ENCODE assay signal across 19 mouse cellular contexts in genomic region chr9:103867433-103868209, GRCm38 (mm10).
A peak's percentile ranks its signal among the peaks of the same experiment; 100 is the strongest.
DNase-seq lines count a peak whose midpoint lies in the region; TF ChIP-seq lines count a peak whose summit lies in the region.
"Had no signal": no experiment of that assay in that cellular context is flagged by ENCODE, and none has a peak within 500 bp of the region (broad histone marks: within the 10 kb centered on the region; RNA-seq: fewer than 3 reads in every experiment).

No protein-coding gene starts in this region.

- no peak overlapping the region for H3K9ac ChIP-seq in heart, adult 2 months (ENCODE audit: low read depth, low read length)
- H3K9ac ChIP-seq: embryonic facial prominence, embryonic 15.5 days; liver, embryonic 13.5 days; lung, embryonic 15.5 days; midbrain, embryonic 12.5 days had no signal

- TF ChIP-seq EP300 in heart, adult 2 months (IDR thresholded peaks at IDR 0.05; ENCODE audit: insufficient read depth, low read depth, low read length) = no peak

- TF ChIP-seq POLR2A in heart, adult 2 months (IDR thresholded peaks at IDR 0.05; ENCODE audit: insufficient read depth, low read depth, low read length) = no peak

- no peak overlapping the region for H3K4me3 ChIP-seq in heart, adult 2 months
- H3K4me3 ChIP-seq: embryonic facial prominence, embryonic 15.5 days; liver, embryonic 13.5 days; lung, embryonic 15.5 days; midbrain, embryonic 12.5 days had no signal

- no peaks in the 10 kb centered on the region for H3K27me3 ChIP-seq in heart, adult 2 months (ENCODE audit: control insufficient read depth, insufficient read depth, low read length)
- H3K27me3 ChIP-seq: embryonic facial prominence, embryonic 15.5 days; liver, embryonic 13.5 days; lung, embryonic 15.5 days; midbrain, embryonic 12.5 days had no signal

- H3K36me3 ChIP-seq in heart, adult 2 months (ENCODE audit: control insufficient read depth, insufficient read depth, low read length) = no peaks in the 10 kb centered on the region
- H3K36me3 ChIP-seq: embryonic facial prominence, embryonic 15.5 days; liver, embryonic 13.5 days; lung, embryonic 15.5 days; midbrain, embryonic 12.5 days had no signal

- H3K79me2 ChIP-seq in heart, adult 2 months (replicated peaks; ENCODE audit: control insufficient read depth, insufficient read depth, low read length) = no peaks in the 10 kb centered on the region

- no peak for TF ChIP-seq CTCF in heart, adult 2 months (IDR thresholded peaks at IDR 0.05)

- no peaks in the 10 kb centered on the region for H3K4me1 ChIP-seq in heart, adult 2 months (ENCODE audit: control insufficient read depth, insufficient read depth, low read length)
- H3K4me1 ChIP-seq: embryonic facial prominence, embryonic 15.5 days; liver, embryonic 13.5 days; lung, embryonic 15.5 days; midbrain, embryonic 12.5 days had no signal

- WGBS in heart, adult 2 months = 62% methylated on average over 9 of the region's 9 CpGs

- intact Hi-C loops in heart, adult 2 months (cut with DNase I) = no loop called here
- intact Hi-C loops in left cerebral cortex, postnatal 4 days (cut with DNase I) = no loop called here
- intact Hi-C loops in left cerebral cortex, postnatal 14 days (cut with DNase I) = no loop called here

- H3K27ac ChIP-seq in heart, adult 2 months = no peak overlapping the region
- H3K27ac ChIP-seq: embryonic facial prominence, embryonic 15.5 days; liver, embryonic 13.5 days; lung, embryonic 15.5 days; macrophage; midbrain, embryonic 12.5 days had no signal

- peak; percentile 21 for DNase-seq in heart, adult 11 months
- DNase-seq in heart, adult 2 months = no peak
- peak; percentile 6 for DNase-seq in left cerebral cortex, postnatal 4 days
- DNase-seq in left cerebral cortex, postnatal 14 days (ENCODE audit: low spot score in 2 of 2) = no peak
- peak; percentile 58 for DNase-seq in cerebellum, adult 9-10 months
- DNase-seq in frontal cortex, adult 2 months (ENCODE audit: extremely low spot score in 1 of 2, low spot score in 1 of 2) = no peak
- DNase-seq in thymus, postnatal 14 days = no peak
- DNase-seq: adrenal gland, postnatal 14 days; embryo, embryonic 11 days; gastrocnemius, postnatal 14 days; kidney, adult 2 months; kidney, postnatal 14 days; liver, embryonic 13.5 days; retina, postnatal 1 day; right cerebral cortex, postnatal 4 days had no signal

Comparison
In these comparisons a context has a peak if more than half of its experiments do, and no peak if none do; other contexts are left out.
1. DNase-seq: peak in heart, adult 11 months (single experiment), left cerebral cortex, postnatal 4 days (single experiment) and cerebellum, adult 9-10 months (single experiment); none in heart, adult 2 months (0 of 2), left cerebral cortex, postnatal 14 days (0 of 2), frontal cortex, adult 2 months (0 of 2) and thymus, postnatal 14 days (single experiment).